ENCODE assay signal across 21 mouse cellular contexts in the genomic region with DNA sequence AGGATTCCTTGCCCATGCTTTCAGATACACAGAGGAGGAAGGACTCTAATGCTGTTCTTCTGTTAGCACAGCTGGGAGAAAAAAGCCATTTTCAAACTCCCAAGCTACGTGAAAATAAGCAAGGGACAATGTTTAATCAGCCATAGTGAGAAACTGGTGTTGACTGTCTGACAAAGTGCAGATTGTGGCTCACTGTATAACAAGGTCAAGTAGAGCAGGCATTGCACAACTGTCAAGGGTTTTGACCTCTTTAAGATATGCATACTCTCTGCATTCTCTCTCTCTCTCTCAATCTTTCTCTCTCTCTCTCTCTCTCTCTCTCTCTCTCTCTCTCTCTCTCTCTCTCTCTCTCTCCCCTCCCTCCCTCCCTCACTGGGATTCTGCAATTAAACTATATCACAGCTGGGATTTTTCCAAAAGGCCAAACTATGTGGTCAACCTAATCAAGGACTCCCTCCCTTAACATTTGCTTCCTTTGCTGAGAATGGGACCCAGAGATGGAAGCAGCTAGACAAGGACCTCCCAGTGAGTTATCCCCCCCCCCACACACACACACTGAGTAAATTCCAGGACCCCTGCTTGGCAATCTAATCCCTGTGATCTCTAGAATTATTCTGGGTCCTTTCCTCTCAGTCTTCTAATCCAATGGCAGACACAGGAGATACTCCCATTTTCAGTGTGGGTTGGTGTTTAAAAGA.
DNase-seq lines count a peak whose midpoint lies in the region; ATAC-seq lines count a peak whose summit lies in the region.
"Had no signal": no experiment of that assay in that cellular context is flagged by ENCODE, and none has a peak within 500 bp of the region (broad histone marks: within the 10 kb centered on the region; RNA-seq: fewer than 3 reads in every experiment).

No protein-coding gene starts in this region.

- no peak overlapping the region for H3K4me3 ChIP-seq in kidney, embryonic 14.5 days (ENCODE audit: low read length)
- H3K4me3 ChIP-seq in lung, embryonic 16.5 days (ENCODE audit: low read length) = no peak overlapping the region
- H3K4me3 ChIP-seq: forebrain, embryonic 15.5 days; heart, embryonic 10.5 days; hindbrain, embryonic 10.5 days; limb, embryonic 15.5 days had no signal

- H3K4me1 ChIP-seq in kidney, embryonic 14.5 days (ENCODE audit: control insufficient read depth, insufficient read depth, low read length) = no peaks in the 10 kb centered on the region
- no peaks in the 10 kb centered on the region; the same call in 1 of the 2 replicates for H3K4me1 ChIP-seq in lung, embryonic 16.5 days (replicated peaks; ENCODE audit: control insufficient read depth, insufficient read depth, low read length)
- H3K4me1 ChIP-seq: forebrain, embryonic 15.5 days; hindbrain, embryonic 10.5 days; limb, embryonic 15.5 days had no signal

- no peak overlapping the region for H3K4me2 ChIP-seq in kidney, embryonic 14.5 days (replicated peaks; ENCODE audit: low read depth, low read length)
- H3K4me2 ChIP-seq in lung, embryonic 16.5 days (ENCODE audit: low read depth, low read length) = no peak overlapping the region
- H3K4me2 ChIP-seq: forebrain, embryonic 15.5 days; limb, embryonic 15.5 days had no signal

- no peaks in the 10 kb centered on the region for H3K36me3 ChIP-seq in kidney, embryonic 14.5 days (ENCODE audit: control insufficient read depth, insufficient read depth, low read length)
- no peaks in the 10 kb centered on the region for H3K36me3 ChIP-seq in lung, embryonic 16.5 days (ENCODE audit: control insufficient read depth, insufficient read depth, low read length)
- H3K36me3 ChIP-seq: forebrain, embryonic 15.5 days; G1E; heart, embryonic 10.5 days; hindbrain, embryonic 10.5 days; limb, embryonic 15.5 days had no signal

- peak; percentile 9 for DNase-seq in embryo, embryonic 10.5 days (ENCODE audit: low spot score)
- DNase-seq in embryo, embryonic 10 days (ENCODE audit: low spot score) = no peak
- DNase-seq in kidney, postnatal 25 days = no peak
- DNase-seq in lung, postnatal 10 days = no peak
- DNase-seq in yolk sac, embryonic 10.5 days (ENCODE audit: low spot score) = peak; percentile 4
- DNase-seq: adrenal gland, postnatal 25 days; cerebellum, adult 11 months; cerebellum, postnatal 10 days; embryo, embryonic 11 days; gastrocnemius, postnatal 25 days; kidney, postnatal 10 days; liver, postnatal 0 days; thymus, postnatal 14 days had no signal

- no peaks in the 10 kb centered on the region for H3K27me3 ChIP-seq in kidney, embryonic 14.5 days (ENCODE audit: control insufficient read depth, insufficient read depth, low read length)
- no peaks in the 10 kb centered on the region for H3K27me3 ChIP-seq in lung, embryonic 16.5 days (ENCODE audit: control insufficient read depth, insufficient read depth, low read depth, low read length)
- H3K27me3 ChIP-seq: forebrain, embryonic 15.5 days; limb, embryonic 15.5 days had no signal

- 38% methylated on average over 1 of the region's 1 CpGs for WGBS in kidney, embryonic 14.5 days
- 15% methylated on average over 1 of the region's 1 CpGs for WGBS in lung, embryonic 16.5 days

- no peak overlapping the region for H3K9ac ChIP-seq in kidney, embryonic 14.5 days (ENCODE audit: low read depth, low read length)
- no peak overlapping the region for H3K9ac ChIP-seq in lung, embryonic 16.5 days (ENCODE audit: low read length)
- H3K9ac ChIP-seq: forebrain, embryonic 15.5 days; limb, embryonic 15.5 days; liver, postnatal 0 days had no signal

- H3K27ac ChIP-seq in kidney, embryonic 14.5 days (ENCODE audit: low read depth, low read length) = no peak overlapping the region
- peak overlapping the region; percentile 22; the same call in 1 of the 2 replicates for H3K27ac ChIP-seq in lung, embryonic 16.5 days (ENCODE audit: low read length)
- H3K27ac ChIP-seq: forebrain, embryonic 15.5 days; heart, embryonic 10.5 days; hindbrain, embryonic 10.5 days; limb, embryonic 15.5 days had no signal

- no peaks in the 10 kb centered on the region for H3K9me3 ChIP-seq in kidney, embryonic 14.5 days (ENCODE audit: control insufficient read depth, low read length)
- no peaks in the 10 kb centered on the region for H3K9me3 ChIP-seq in lung, embryonic 16.5 days (ENCODE audit: control insufficient read depth, low read length)
- H3K9me3 ChIP-seq: forebrain, embryonic 15.5 days; G1E; heart, embryonic 10.5 days; hindbrain, embryonic 10.5 days; limb, embryonic 15.5 days had no signal

- peak; percentile 83; the same call in 1 of the 2 replicates for ATAC-seq in kidney, embryonic 14.5 days (ENCODE audit: low FRiP score, low TSS enrichment)
- peak; percentile 96 for ATAC-seq in lung, embryonic 16.5 days (ENCODE audit: low read depth)
- ATAC-seq: activated CD4-positive, CD25-positive, alpha-beta regulatory T cell, adult 4 months; forebrain, embryonic 15.5 days; liver, postnatal 0 days had no signal

Comparison
In these comparisons a context has a peak if more than half of its experiments do, and no peak if none do; other contexts are left out.
1. DNase-seq: peak in embryo, embryonic 10.5 days (single experiment) and yolk sac, embryonic 10.5 days (single experiment); none in embryo, embryonic 10 days (single experiment), kidney, postnatal 25 days (0 of 2) and lung, postnatal 10 days (single experiment).